ENCODE assay signal across 14 mouse cellular contexts in the genomic region with DNA sequence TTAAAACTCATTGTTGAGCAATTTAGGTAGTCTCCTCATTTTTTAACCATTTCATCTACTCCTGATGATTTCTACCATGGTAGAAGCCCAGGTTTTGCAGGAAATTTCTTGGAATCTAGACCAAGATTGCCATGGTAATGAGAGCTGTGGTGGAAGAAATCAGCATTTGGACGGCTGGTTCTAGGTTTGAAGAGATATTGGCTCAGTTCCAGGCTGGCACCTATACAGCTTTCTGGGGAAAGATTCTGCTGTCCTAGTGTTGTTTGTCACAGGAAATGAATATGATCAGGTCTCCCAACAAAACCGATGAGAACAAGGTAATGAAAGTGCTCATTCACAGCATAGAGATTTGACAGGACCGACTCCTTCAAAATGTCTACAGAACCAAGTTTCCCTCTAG.
"Had no signal": no experiment of that assay in that cellular context is flagged by ENCODE, and none has a peak within 500 bp of the region (broad histone marks: within the 10 kb centered on the region; RNA-seq: fewer than 3 reads in every experiment).

No protein-coding gene starts in this region.

- DNase-seq: gastrocnemius, adult 2 months; gastrocnemius, postnatal 10 days; gastrocnemius, postnatal 25 days; heart, adult 18-20 months; heart, postnatal 10 days; heart, postnatal 4 days; kidney, adult 18-20 months; kidney, adult 8-10 months; kidney, postnatal 10 days; kidney, postnatal 25 days; kidney, postnatal 4 days; liver; liver, embryonic 13.5 days; liver, postnatal 0 days had no signal
